Mouse (Mus musculus): ENCODE results near the gene St6gal1.

St6gal1 gene

DNA sequence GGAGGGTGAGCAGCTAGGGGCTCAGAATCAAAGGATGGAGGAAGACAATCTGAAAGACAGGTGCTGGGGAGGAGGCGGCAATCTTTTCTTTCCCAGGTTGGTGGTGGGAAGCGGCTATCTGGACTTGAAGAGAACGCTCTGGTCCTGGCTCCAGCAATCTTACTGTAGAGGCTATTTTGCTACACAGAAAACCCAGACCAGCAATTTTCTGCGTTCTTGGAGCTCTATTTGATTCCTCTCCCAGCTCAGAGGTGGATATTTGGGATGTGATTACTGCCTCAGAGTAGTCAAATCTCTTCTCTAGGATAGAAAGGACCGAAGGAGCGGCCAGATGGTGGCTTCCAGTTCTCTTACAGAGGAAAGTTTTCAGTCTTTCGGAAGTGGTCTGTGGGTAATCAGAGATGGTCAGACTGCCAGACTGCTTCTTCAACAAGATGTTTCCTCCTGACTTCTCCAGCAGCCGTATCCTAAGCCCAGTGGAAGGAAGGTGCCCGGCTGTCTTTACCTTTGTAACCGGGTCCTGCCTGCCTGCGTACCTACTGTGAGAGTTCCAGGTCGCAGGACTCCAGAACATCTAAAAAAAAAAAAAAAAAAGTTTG, 570 bp upstream of the St6gal1 start:
- DNase-seq (ENCODE audit: low spot score) = no peak

DNA sequence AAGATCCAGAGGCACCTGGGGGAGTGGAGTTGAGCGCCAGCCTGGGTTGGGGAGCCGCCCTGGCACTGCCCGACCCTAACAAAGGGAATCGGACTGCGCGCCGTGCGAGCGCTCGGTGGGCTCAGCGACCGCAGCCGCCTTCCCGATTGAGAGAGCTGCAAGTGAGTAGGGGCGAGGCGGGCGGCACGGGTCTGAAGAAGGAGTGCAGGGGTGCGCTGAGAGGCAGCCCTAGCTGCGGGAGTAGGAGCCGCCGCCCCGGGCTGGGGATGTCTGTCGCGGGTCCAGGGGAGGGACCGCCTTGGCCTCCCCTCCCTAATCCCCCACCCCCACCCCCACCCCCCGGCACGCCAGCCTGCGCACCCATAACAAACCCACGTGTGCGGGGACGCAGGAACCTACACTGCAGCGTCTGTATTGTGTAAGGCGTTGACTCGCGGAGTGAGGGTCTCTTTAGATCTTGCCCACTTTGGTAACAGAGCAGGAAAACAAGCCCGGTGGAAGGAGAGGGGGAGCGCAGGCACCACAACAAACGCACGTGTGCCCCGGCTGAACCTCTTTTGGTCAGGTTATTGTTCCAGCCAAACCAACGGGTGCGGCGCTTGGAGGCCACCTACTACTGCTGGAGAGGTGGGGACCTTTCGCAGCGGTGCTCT, 655 bp downstream of the St6gal1 start:
- DNase-seq (ENCODE audit: low spot score) = no peak

DNA sequence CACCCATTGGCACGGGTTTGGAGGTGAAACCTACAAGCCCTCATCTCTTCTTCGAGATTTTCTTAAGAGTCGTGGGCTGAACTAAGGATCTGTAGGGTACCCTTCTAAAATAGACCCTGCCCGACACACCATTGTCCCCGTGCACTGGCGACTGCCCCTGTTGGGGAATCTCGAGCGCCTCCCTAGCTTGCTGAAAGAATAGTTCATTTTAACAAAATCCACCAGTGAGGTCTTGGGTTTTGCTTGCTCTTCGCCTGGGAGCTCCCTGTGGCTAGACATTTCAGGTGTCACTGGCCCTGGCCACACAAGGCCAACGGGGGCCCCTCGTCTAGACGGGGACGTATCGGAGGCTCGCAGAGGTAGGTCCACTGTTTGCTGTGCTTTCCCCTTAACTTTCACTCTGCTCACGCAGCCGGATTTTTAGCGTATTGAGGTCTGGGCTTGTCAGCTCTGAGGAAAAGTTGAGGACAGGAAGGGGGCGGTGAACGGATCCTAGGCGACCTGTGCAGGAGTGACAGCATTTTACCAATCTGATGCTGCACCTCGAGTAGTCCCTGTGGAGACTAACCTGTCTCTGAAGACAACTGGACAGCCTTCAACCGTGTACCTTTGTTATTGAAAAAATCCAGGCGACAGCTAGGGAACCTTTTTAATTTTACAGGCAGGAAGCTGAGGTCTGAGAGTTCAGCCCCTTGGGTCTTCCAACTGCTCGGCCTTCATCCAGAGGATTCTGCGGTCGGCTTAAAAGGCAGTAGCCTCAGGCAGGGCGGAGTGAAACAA, 1.5 kb downstream of the St6gal1 start:
- DNase-seq (ENCODE audit: low spot score) = no peak

DNA sequence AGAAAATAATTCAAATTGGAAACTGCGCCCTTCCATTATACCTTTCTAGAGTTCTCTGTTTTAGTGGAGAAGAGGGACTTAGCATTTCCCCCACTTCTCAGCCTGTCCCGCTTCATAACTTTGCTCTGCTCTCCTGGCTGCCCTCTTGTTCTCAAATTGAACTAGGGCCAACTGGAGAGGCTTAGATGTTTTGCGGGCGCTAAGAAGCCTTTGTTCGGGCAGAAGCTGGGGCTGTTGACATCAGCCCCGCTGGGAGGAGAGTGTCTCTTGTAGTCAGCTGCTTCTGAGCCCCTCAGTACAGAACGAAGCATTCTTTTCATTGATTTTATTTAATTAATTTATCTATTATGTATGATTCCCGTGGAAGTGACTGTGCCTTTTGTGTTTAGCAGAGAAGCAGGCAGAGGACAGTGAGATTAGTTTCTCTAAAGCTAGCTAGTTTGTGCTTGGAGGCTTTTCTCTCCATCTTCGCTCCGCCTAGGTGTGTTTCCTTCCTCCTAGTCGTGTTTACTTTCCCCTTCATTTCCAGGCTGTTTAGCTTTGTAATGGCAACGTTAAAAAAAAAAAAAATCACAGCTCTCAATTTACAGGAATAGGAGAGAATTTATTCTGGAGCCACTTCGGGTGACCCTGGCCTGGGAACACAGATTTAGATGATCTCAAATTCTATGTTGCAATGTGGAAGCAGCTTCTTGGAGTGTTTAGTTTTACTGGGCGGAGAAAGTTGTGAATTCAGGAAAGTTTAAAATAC, 2.2 kb downstream of the St6gal1 start:
- DNase-seq (ENCODE audit: low spot score) = no peak

DNA sequence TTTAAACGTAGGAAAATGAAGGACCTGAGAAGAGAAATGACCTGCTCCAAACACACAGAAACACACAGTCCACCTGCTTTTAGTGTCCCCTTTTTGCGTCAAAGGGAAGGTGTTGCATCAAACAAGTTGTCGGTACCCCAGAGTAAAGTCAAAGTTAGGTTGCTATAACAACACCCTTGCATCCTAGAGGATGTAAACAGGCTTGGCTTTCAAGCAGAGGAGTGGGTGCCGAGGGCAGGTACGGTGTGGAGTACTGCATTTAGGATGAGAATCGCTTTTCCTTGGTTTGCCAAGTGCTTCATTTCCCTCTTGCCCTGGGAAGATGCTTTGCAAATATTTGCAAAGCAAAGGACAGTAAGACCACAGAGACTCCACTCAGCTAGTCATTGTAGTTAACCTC, 3.3 kb downstream of the St6gal1 start:
- DNase-seq (ENCODE audit: low spot score) = no peak

DNA sequence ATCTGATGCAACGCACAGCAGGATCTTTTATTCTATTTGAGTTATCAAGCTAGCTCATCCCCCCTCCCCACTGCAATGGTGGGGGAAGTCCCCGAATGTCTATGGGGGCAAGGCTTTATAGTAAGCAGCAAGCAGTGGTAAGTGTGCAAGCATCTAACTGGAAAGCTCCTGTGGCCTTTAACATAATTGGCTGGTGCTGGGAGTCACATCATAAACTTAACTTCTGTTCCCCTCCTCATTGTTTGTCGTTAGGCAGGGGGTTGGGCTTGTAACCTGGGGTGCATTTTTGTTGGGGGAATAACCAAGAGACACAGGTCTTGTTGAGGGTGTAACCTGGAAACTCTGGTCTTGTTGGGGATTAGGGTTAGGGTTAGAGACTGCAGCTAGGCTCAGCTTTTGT, 3.9 kb downstream of the St6gal1 start:
- DNase-seq (ENCODE audit: low spot score) = no peak

DNA sequence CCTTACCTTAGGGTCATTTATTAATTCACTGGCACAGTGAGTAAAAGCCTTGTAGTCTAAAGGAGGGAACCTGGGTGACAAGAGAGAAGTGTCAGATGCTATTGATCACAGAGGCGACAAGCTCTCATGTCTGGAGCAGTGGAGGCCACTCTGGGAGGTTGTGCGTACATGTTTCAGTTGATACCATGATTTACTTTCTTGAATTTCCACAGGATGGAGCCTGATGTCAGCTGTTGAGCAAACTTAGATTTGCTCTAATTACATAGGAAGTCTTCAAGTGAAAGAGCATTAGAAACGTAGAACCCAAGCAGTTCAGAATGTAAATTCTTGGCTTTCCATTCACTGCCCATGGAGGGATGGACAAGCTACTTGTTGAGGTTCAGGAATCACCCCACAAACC, 5.4 kb downstream of the St6gal1 start:
- no peak for DNase-seq (ENCODE audit: low spot score)

DNA sequence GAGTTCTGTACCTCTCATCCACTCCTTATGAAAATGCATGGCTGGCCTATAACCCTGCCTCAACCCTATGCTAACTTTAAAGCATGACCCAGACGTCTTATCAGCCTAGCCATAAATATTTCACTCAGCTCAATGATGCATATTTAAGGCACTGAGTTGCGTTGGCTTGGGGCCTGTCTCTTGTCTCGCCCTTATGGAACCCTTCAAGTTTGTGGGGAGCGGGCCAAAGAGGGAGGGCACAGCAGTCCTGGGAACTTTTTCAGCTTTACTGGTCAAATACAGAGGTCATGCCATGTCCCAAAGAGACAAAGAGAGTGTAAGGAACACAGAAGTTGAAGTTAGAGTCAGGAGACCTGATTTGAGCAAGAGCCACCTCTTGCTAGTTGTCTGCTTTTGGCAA, 6.6 kb downstream of the St6gal1 start:
- DNase-seq (ENCODE audit: low spot score) = no peak

DNA sequence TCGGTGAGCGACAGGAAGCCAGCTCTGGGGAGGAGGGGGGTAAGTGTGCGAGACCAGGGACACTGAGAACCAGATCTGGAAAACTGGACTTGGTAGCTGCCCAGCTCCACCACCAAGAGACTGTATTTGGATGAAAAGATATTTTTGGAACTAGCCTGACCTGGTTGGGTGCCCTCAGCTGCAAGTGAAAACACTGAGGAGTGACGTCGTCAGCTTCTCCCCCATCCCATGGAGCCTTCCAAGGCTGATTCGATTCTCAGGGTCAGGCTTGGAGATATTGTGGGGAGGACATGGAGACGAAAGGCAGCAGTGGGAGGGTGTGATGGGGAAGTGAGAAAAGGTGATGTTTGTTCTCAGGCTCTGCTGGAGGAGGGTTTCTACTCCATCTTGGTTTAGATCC, 8.2 kb downstream of the St6gal1 start:
- DNase-seq (ENCODE audit: low spot score) = no peak

DNA sequence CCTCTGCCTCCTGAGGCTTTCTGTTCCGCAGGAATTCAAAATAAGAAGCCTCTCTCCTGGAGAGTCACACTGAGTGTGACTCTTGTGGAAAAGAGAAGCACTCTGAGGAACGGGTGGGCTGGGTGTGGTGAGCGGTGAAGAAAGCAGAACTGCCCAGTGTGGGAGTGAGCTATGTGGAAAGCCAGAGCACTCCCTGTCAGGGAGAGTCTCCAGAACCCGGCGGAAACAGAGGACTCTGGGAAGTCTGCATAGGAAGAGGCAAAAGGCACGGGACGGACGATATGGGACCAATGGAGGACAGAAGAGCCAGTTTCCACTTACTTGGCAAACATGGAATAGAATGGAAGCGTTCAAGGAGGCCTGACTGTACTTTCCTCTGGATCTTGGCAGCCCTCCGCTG, 9.0 kb downstream of the St6gal1 start:
- no peak for DNase-seq (ENCODE audit: low spot score)

DNA sequence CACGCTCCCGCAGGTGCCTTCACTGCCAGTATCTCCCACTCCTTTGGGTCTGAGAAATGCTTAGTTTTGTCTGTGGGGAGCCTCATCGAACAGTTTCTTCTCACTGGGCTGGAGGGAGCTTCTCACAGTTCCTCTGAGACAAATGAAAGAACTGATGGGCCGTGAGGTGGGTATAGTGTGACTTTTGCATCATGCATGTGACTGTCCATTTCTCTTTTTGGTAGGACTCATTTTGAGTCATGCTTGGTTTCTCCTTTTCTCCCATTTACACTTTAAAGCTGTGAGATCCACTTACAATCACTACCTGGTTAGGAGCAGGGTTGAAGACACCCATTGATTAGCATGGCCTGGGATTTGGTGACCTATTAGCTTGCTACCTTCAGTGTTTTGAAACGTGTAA, 10.0 kb downstream of the St6gal1 start:
- DNase-seq (ENCODE audit: low spot score) = no peak

DNA sequence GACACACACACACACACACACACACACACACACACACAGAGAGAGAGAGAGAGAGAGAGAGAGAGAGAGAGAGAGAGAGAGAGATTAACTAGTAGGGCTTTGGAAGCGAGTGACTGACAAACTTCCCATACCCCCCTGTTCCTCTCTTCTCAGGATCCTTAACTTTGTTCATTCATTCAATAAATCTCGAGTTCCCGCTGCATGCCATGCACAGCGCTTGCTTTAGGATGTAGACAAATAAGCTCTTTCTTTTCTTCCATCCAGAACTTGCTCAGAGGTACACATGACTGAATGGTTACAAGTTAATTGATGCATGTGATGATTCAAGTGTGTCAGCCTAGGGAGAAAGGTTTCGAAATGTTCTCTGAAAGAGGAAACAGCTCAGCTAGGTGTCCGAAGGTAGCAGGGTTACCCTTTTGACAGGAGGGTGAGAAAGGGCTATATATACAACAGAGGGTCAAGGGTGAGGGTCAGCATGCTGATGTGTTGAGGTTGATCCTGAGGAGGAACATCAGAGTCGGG, 10.7 kb downstream of the St6gal1 start:
- no peak for DNase-seq (ENCODE audit: low spot score)

DNA sequence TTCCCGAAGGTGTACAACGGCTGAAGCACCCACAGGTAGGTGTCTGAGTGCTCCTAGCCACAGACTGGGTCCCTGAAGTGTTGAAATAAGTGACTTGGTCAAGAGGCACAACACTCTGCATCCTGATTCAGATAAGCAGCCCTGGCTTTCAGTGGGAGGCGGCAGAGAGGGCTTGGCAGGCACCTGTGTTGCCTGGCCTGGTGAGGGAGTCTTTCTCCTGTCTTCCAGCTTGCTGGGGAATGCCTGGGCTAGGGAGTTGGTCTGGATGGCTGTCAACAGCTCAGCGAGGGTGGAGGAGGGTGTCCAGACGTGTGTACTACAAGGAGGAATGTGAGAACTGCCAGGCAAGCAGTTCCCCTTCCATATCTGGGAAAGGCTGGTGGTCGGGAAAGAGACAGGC, 15.0 kb downstream of the St6gal1 start:
- no peak for DNase-seq (ENCODE audit: low spot score)

DNA sequence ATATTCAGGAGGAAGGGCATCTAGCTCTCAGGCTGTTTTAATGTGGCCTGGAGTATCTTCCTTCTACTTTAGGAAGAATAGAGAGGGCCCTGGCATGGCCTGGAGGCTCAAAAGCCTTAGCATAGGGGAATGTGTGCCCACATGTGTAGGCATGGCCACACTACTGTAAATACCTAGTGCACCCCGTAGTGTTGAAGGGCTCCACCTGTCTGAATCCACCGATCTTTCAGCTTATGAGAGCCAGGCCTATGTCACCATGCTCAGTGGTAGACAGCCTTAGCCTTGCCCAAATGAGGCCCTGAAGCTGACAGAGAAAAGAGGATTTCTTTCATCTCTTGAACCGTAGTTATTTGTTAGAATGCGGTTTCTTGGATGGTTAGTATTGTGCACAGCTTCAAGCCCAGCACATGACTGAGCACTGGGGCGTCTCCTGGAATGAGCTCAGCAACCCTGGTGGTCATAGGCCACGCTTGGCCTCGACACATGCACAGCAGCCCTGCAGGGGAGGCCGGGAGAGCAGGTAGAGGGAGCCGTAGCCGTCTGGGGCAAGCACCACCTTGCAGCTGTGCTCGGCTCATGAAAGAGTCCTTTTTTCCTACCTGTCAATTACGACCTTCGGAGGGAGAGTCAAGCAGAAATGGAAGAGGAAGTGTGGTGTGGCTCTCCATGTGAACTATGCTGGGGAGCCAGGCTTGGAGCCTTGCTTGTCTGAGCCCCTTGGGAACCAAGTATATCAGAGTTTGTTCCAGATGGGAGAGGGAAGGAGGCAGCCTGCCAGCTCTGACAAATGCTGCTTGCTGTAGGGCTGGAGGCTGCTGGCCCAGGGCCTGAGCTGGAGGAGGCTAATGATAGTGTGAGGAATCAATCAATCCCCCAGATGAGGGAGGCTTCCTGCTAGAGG, 15.8 kb downstream of the St6gal1 start:
- DNase-seq (ENCODE audit: low spot score) = no peak

DNA sequence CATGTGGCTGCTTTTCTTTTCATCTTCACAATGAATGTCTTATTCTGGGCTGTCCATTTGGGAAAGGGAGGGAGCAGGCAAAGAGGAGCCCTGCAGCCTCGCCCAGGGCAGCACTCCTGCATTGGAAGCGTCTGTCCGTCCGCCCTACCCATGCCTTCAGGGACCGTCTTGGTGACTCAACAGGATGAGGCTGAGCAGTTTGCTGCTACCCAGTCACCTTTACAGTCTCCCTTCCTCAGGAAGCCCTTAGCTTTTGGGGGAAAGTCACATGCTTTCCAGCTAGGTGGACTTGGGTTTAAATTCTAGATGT, 16.4 kb downstream of the St6gal1 start:
- no peak for DNase-seq (ENCODE audit: low spot score)

DNA sequence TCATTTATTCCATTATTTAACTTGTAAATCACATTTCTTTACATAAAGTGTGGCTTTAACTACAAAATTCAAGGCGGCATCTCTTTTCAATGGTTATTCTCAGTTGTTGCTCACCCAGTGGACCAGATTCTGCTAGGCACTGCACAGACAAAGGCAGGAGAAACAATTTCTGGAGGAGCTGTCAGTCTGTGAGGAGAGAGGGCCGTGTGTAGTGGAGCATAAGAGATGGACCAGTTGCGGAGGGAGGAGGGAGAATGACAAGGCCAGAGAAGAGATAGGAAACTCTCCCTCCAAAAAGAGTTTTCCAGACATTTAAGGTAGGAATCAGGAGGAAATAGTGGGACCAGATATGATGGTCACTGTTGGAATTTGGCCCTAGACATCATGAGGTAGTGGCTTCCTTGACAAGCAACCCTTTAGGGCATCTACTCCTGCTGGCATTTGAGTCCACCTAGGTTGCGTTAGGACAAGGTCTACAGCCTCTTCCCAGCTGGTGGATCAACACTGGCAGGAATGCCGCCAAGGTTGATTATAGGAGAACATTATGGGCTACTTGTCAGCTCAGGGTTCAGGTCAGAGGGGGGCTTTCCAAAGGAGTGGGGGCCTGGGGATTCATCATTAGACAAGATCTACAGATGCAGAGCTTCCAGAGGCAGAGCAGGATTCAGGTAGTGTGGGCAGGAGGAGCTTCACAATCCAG, 19.3 kb downstream of the St6gal1 start:
- no peak for DNase-seq (ENCODE audit: low spot score)

DNA sequence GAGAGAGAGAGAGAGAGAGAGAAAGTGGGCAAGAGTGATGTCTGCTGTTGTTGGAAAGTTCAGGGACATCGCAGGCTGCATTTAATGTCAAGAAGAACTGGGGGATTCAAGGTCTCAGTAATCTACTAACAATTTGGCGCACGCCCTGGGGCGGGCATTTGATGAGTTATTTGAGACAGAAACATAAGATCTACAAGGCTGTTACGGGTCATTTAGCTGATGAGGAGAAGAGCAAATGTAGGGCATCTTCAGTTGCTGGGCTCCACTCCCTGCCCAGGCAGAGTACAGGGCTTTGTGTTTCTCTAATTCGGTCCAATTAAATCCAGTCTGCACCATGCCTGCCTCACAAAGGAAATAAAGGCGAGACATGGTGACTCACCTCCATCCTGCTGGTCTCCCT, 19.9 kb downstream of the St6gal1 start:
- no peak for DNase-seq (ENCODE audit: low spot score)

DNA sequence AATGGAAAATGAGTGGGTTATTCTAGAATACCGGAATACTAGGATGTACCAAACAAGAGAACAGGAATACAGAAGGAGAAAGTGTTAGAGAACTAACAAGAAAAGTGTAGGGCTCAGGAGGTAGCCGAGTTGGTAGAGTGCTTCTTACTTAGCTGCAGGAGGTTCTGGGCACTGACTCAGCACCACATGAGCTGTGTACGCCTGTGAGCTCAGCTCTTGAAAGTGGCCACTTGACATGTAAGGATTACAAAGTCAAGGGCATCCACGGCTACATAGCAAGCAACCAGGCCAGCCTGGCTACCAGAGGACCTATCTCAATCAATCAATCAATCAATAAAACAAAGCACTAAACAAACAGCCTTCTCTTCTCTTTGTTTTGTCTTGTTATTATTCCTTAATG, 24.7 kb downstream of the St6gal1 start:
- DNase-seq (ENCODE audit: low spot score) = no peak

DNA sequence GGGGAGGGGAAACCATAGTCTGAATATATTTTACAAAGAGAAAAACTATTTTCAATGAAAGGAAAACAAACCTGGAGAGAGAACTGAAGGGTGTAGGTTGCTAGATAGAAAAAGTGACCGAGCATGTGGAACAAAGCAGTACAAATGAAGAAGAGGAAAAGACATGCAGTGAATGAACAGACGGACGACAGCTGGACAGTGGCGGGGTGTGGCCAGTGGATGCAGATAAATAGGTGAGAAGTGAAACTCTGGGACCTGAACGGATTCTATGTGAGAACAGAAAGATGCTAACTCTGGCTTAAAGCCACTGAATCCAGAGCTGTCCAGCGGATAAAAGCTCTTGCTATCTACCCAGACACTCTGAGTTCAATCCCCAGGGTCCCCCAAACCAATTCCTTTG, 25.2 kb downstream of the St6gal1 start:
- no peak for DNase-seq (ENCODE audit: low spot score)

DNA sequence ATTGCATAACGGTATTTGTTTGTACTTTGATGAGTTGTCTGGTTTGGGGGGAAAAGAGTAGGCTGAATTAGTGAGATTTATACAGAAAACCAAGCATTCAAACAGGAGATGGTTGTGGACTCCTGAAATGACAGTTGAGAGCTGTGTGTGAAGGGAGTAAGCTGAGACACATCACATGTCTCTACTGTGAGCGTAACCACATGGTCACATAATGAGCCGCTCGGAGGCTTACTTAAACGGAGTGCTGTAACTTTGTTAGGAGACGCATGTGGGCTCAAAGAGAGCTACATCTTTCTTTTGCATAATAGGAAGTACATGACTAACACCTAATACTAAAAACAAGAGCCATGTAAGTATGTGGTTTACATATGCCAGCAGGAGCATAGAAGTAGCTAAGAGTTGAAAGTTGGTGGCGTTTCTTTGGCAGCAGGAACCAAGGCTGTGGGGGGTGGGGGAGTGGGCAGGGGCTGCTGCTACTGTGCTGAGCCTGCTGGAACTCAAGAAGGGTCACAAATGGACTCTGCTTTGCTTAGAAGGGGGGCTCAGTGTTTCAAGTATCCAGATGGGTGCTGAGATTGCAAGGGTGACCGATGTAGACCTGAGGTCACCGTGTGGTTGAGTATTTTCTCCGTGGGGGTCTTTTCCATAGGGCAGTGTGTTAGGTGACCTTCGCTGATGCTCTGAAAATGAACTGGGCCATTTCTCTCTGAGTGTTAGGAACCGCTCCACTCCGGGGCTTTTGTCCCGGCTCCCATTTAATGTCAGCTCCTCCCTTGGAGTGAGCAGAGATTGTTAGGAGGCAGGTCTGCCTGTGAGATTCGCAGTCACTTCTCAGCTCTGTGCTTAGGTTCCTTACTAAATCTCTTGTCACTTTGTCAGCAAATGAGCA, 26.3 kb downstream of the St6gal1 start:
- no peak for DNase-seq (ENCODE audit: low spot score)
